11 mouse cellular contexts compared by ENCODE assay signal in genomic region chr1:118983389-118983788, GRCm38 (mm10).
DNase-seq lines count a peak whose midpoint lies in the region; ATAC-seq lines count a peak whose summit lies in the region.
"Had no signal": no experiment of that assay in that cellular context is flagged by ENCODE, and none has a peak within 500 bp of the region (broad histone marks: within the 10 kb centered on the region; RNA-seq: fewer than 3 reads in every experiment).

No protein-coding gene starts in this region.

- H3K27me3 ChIP-seq in heart, embryonic 14.5 days (ENCODE audit: control insufficient read depth, insufficient read depth, low read length) = no peaks in the 10 kb centered on the region
- no peaks in the 10 kb centered on the region for H3K27me3 ChIP-seq in embryonic facial prominence, embryonic 15.5 days
- no peaks in the 10 kb centered on the region for H3K27me3 ChIP-seq in limb, embryonic 11.5 days (ENCODE audit: control insufficient read depth, insufficient read depth, low read length)

- no peak for ATAC-seq in heart, embryonic 14.5 days (ENCODE audit: insufficient number of reproducible peaks, insufficient read depth, low FRiP score, low read depth)
- no peak for ATAC-seq in embryonic facial prominence, embryonic 15.5 days (ENCODE audit: insufficient number of reproducible peaks, low FRiP score, low TSS enrichment, low read depth)
- ATAC-seq in limb, embryonic 11.5 days (ENCODE audit: insufficient number of reproducible peaks, low FRiP score, low TSS enrichment, low read depth) = no peak
- ATAC-seq: inflammation-experienced regulatory T-cells, adult 6 months had no signal

- no peaks in the 10 kb centered on the region for H3K9me3 ChIP-seq in heart, embryonic 14.5 days (ENCODE audit: control insufficient read depth, low read length)
- no peaks in the 10 kb centered on the region for H3K9me3 ChIP-seq in embryonic facial prominence, embryonic 15.5 days (replicated peaks)
- H3K9me3 ChIP-seq in limb, embryonic 11.5 days (ENCODE audit: control insufficient read depth, low read length) = no peaks in the 10 kb centered on the region

- peak overlapping the region; percentile 57 to 85 for H3K27ac ChIP-seq in heart, embryonic 14.5 days (replicated peaks in 1 of 2; ENCODE audit: control insufficient read depth in 1 of 2, insufficient read depth in 1 of 2, low read depth in 2 of 2, low read length in 2 of 2)
- peak overlapping the region; percentile 91 for H3K27ac ChIP-seq in embryonic facial prominence, embryonic 15.5 days (replicated peaks)
- H3K27ac ChIP-seq in limb, embryonic 11.5 days (replicated peaks; ENCODE audit: low read depth, low read length) = no peak overlapping the region; the same call in 1 of the 2 replicates
- H3K27ac ChIP-seq: macrophage had no signal

- WGBS in heart, embryonic 14.5 days = 30% methylated on average over 2 of the region's 2 CpGs
- 31% methylated on average over 2 of the region's 2 CpGs for WGBS in embryonic facial prominence, embryonic 15.5 days
- WGBS in limb, embryonic 11.5 days = 10% methylated on average over 2 of the region's 2 CpGs

- intact Hi-C loops in heart, postnatal 36 days (cut with DNase I) = loop anchor here (5.0 kb wide), 1 partner anchor 69 kb away; the partner anchor contains the start of gene Gli2

- H3K4me3 ChIP-seq in heart, embryonic 14.5 days (ENCODE audit: control insufficient read depth in 1 of 2, insufficient read depth in 1 of 2, low read depth in 1 of 2, low read length in 2 of 2) = no peak overlapping the region
- no peak overlapping the region for H3K4me3 ChIP-seq in embryonic facial prominence, embryonic 15.5 days (replicated peaks)
- no peak overlapping the region for H3K4me3 ChIP-seq in limb, embryonic 11.5 days (ENCODE audit: low read depth, low read length)

- peak overlapping the region; percentile 45; the same call in 1 of the 2 replicates for H3K9ac ChIP-seq in heart, embryonic 14.5 days (ENCODE audit: low read length)
- H3K9ac ChIP-seq in embryonic facial prominence, embryonic 15.5 days = no peak overlapping the region; the same call in 1 of the 2 replicates
- no peak overlapping the region for H3K9ac ChIP-seq in limb, embryonic 11.5 days (ENCODE audit: low read length)

- DNase-seq in heart, postnatal 36 days = no peak
- peak; percentile 23 for DNase-seq in 3T3-L1 (ENCODE audit: low read depth, low spot score)
- DNase-seq in limb, embryonic 11.5 days (ENCODE audit: low spot score) = no peak
- no peak for DNase-seq in adrenal gland, adult 2 months
- no peak for DNase-seq in adrenal gland, postnatal 14 days
- DNase-seq in left cerebral cortex, adult 9 months (ENCODE audit: low spot score in 2 of 2) = no peak
- DNase-seq: adrenal gland, postnatal 36 days had no signal

- H3K4me2 ChIP-seq in heart, embryonic 14.5 days (ENCODE audit: low read length) = peak overlapping the region; percentile 55; the same call in 1 of the 2 replicates
- no peak overlapping the region for H3K4me2 ChIP-seq in embryonic facial prominence, embryonic 15.5 days (replicated peaks)
- peak overlapping the region; percentile 10; the same call in 1 of the 2 replicates for H3K4me2 ChIP-seq in limb, embryonic 11.5 days (ENCODE audit: low read depth, severe bottlenecking)

- H3K36me3 ChIP-seq in heart, embryonic 14.5 days (ENCODE audit: control insufficient read depth, insufficient read depth, low read length) = no peaks in the 10 kb centered on the region
- peaks cover 5% of the 10 kb centered on the region; the same call in 1 of the 2 replicates for H3K36me3 ChIP-seq in embryonic facial prominence, embryonic 15.5 days
- H3K36me3 ChIP-seq in limb, embryonic 11.5 days (ENCODE audit: control insufficient read depth, insufficient read depth, low read length) = no peaks in the 10 kb centered on the region

- peaks cover 34 to 44% of the 10 kb centered on the region in 2 experiments for H3K4me1 ChIP-seq in heart, embryonic 14.5 days (ENCODE audit: control insufficient read depth in 2 of 2, insufficient read depth in 2 of 2, low read length in 2 of 2)
- H3K4me1 ChIP-seq in embryonic facial prominence, embryonic 15.5 days = peaks cover 81% of the 10 kb centered on the region
- peaks cover 37% of the 10 kb centered on the region for H3K4me1 ChIP-seq in limb, embryonic 11.5 days (ENCODE audit: control insufficient read depth, insufficient read depth, low read length)
